Mouse (Mus musculus): ENCODE data around the gene Pnkd.
"Not testable (repeated sequence)": the region's sequence is repeated elsewhere in the genome, so short reads cannot be mapped to it uniquely, and the experiment has no call there.

Gene Pnkd

DNA sequence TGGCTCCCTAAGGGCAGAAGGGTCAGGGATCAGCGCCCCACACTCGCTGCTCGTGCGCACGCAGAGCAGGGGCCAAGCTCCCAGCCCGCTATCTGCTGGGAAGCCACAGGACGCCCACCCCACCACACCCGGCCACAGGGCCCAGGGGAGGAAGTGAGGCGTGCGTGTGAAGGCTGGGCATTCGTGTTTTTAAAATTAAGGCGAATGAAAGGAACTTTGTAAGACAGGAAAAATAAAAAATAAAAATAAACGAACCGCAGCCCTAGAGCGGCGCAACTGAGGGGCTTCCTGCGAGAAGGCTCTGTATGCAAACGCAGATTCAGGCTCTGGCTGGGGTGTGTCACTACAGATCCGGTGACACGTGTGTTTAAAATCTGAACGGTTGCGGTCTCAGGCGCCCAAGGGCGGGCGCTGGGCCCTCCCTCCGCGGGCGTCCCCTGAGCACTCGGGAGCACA lies 105.1 kb downstream of the Pnkd start:
- DNase-seq (ENCODE audit: inconsistent ontology term), result no peak

DNA sequence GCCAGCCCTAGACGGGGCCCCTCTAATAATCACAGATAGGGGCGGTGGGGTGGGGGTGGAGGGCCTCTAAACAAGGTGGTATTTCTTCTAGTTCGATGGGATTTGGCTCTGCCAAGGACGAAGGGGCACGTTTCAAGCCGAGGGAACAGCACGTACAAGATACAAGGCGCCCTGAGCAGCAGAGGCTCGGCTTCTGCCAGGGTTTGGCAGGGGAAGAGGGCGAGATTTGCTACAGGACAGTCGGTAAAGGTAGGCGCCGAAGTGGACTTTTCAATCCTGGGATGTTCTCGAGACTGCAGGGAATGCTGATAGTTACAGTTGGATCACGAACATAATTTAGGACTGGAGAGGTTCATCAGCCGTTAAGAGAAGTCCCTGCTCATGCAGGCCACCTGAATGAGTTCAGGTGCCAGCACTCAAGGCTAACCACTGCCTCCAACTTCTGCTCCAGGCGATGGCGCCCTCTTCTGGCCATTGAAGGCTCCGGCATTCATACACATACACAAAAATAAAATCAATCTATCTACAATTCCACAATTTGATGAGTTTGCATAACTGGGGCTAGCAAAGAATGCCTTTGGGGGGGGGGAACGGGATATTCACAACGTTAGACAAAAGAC lies 105.7 kb downstream of the Pnkd start:
- peak; percentile 67 for DNase-seq (ENCODE audit: inconsistent ontology term)

DNA sequence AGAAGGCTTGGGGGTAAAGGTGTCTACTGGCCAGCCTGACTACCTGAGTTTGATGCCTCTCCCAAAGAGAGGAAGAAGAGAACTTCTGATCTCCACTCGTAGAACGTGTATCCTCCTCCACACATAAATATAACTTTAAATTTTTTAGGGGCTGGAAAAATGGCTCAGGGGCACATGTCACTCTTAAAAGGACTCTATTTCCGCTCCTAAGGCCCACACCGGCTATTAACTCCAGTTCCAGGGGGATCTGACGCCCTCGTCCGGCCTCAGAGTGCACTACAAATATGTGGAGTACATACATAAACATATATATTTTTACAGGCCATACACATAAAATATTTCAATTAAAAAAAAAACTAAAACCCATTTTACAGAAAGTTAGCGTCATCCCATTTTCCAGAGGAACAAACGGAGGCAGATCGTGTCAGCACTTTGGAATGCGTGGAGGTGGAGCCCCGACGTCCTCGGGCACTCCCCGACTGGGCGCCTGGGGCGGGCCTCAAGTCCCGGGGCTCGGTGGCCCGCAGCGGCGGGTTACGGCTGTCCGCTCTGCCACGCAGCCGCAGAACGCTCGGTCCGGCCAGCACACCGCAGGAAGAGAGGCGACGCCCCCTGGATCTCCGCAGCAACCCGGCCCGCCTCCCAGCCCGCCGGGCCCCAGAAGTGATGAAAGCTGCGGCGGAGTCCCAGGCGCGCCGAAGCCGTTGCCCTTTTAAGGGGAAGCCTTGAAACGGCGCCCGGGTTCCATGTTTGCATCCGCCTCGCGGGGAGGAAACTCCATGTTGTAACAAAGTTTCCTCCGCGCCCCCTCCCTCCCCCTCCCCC lies 106.4 kb downstream of the Pnkd start, which contains the start of gene Ctdsp1:
TSS of gene Ctdsp1 (plus strand) at position 586 of the 825 bp plus-strand sequence.
- DNase-seq (ENCODE audit: inconsistent ontology term), result peak; percentile 99

DNA sequence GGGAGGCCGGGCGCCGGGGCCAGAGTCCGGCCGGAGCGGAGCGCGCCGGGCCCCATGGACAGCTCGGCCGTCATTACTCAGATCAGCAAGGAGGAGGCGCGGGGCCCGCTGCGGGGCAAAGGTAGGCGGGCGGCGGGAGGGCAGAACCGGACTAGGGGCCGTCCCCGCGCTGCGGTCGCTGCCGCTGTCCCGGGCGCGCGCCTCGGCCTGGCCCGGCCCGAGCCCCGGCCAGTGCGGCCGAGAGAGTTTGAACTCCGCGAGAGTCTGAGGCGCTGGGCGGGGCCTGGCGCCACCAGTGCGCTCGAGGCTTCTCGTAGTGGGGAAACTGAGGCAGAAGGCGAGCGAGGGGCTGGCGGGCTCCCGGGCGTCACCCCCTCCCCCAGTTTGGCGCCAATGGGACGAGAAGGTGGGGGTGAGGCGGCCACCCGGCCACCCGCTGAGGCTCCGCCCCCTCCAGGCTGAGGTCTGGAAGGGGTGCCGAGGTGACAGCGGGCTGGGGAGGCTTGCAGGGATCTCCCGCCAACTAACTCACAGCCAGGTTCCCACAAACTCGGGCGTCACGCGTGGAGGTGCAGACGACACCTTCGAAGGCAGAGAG lies 107.2 kb downstream of the Pnkd start:
- DNase-seq (ENCODE audit: inconsistent ontology term), result peak; percentile 77

DNA sequence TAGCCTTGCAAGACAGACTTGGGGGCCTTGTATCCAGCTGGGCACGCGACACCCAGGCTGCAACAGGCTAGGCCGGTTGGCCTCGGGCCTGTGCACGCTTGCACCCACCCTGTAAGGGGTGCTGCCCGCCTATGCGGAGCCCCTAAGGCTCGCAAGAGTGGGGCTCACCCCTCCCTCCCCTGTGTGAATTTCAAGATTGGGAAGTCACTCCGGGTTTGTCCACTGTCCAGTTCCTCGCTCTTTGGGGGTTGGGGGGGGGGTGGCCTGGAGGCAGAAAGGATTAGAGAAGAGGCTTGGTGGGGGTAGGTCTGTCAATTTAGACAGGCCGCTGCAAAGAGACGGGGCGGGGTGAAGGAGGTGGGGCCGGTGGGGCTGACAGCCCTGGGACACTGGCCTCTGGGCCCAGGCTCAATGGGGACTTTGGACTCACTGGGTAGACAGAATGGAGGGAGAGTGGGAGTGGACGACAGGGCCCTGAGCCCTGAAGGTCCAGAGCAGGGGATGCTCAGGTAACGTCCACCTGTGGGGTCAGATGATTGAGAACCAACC lies 107.8 kb downstream of the Pnkd start:
- DNase-seq (ENCODE audit: inconsistent ontology term), result peak; percentile 41

DNA sequence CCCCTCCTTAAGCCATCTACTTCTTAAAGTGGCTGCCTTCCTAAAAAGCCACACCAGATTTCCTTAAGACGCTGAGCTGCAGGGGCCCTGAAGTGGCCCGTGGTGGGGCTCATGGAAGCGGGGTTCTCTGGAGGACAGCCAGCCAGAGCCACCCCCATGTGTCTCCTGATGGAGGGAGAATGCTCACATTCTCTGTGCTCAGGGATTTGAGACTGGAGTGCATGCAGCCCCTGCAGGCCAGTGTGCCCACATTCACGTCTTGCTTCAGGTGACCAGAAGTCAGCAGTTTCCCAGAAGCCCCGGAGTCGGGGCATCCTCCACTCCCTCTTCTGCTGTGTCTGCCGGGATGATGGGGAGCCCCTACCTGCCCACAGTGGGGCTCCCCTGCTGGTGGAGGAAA lies 108.3 kb downstream of the Pnkd start:
- DNase-seq (ENCODE audit: inconsistent ontology term), result no peak

DNA sequence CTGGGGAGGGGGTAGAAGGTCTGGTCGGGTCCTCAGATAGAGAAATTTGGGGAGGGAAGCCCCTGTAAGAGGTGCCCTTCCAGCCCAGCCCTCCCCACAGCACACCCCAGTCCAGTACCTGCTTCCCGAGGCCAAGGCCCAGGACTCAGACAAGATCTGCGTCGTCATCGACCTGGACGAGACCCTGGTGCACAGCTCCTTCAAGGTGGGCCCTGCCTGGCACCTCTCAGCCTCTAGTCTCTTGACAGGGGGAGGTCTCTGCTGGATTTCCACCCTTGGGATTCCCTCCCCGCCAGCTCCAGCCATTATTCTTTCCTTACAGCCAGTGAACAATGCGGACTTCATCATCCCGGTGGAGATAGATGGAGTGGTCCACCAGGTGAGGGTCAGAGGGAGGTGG lies 109.0 kb downstream of the Pnkd start:
- no peak for DNase-seq (ENCODE audit: inconsistent ontology term)

DNA sequence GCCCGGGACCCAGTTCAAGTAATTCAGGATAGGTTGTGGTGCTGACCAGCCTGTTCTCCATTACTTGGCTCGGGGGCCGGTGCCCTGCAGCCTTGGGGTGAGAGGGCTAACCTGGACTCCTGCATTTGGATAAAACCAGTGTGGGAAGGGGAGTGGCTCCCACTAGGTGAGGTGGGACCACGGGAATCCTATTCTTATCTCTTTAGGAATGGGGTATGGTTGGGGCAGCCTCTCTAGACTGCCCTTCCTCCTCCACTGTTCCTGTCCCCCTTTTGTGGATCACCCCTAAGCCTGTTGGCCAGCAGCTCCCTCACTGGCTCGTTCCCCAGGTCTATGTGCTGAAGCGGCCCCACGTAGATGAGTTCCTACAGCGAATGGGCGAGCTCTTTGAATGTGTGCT lies 109.6 kb downstream of the Pnkd start:
- DNase-seq (ENCODE audit: inconsistent ontology term), result no peak

DNA sequence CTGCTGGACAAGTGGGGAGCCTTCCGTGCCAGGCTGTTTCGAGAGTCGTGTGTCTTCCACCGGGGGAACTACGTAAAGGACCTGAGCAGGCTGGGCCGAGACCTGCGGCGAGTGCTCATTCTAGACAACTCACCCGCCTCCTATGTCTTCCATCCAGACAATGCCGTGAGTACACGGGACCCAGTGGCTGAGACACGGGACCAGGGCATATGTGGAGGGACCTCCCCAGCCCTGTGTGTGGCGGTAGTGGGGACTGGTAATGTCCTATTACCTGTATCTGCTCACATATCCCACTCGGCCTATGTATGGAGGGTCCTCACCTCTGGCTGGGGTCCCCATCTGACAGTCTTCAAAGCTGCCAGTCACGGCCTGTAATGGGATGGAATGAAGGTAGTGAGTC lies 110.1 kb downstream of the Pnkd start:
- DNase-seq (ENCODE audit: inconsistent ontology term), result no peak

DNA sequence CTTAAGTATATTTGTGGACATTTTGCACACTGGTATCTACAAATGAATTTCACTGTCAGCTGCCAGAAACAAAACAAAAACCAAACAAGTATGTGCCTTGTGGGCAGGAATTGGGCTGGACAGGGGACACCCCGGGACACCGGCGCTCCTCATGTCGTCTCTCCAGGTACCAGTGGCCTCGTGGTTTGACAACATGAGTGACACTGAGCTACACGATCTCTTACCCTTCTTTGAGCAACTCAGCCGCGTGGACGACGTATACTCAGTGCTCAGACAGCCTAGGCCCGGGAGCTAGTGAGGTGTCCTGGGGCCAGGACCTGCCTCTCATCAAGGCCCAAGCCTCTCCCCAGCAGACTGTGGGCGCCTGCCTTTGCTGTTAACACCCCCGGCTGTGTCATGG lies 110.6 kb downstream of the Pnkd start:
- no peak for DNase-seq (ENCODE audit: inconsistent ontology term)

DNA sequence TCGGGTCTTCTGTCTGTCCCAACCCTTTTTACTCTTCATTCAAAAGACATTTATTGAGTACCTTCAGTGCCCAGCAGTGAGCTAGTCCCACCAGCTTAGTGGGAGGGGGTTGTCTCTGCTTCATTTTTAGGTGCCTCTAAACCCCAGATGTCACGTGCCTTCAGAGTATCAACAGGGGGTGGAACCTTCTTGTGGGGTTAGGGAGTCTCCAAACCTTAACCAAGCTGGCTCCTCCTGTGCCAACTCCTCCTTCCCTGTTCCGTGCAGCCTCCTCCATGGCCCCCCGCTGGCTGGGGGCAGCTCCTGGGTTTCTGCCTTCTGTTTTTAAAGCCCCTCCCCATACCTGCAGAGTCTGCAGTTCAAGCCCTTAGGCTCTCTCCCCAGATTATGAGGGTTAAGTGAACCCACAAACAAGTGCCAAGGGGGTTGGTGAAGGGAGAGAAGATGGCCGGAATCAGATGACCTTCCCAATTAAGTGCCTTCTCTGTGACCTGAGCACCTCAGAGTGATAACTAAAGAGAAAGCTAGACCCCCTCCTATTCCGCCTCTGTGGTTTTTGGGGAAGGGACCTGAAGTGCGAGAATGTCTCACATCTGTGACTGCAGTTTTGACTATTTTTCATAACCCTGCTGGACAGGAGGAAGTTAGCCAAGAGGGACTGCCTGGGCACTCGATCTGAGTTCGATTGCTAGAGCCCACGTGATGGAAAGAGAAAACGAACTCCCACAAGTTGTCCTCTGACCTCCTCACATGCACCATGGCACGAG lies 111.9 kb downstream of the Pnkd start:
- not testable (repeated sequence) for DNase-seq (ENCODE audit: inconsistent ontology term)

DNA sequence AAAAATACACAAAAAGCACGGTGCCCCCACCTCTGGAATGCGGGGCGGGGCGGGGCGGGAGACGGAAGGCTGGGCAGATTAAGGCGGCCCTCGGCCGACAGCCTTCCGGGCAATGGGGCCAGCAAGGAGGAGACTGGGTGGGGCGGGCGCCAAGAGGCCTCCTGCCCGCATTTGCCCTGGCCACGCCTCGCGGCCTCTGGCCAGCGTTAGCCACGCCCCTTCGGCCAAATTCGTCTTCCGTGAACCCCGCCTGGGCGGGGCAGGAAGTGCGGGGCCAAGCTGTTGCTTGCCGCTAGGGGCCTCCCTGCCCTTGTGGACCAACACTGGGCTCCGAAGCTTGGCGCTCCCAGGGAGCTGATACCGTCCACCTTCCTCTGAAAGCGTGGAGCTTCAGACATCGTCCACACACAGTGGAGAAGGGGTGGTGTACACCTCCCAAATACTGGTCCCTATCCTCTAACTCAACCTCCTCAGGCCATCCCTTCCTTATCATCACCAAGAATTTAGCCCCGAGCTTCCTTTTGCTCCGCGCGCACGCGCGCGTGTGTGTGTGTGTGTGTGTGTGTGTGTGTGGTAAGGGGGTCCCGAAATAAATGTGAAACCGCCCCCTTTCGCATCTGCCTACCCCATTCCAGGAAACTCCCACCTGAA lies 112.7 kb downstream of the Pnkd start:
- peak; percentile 99 for DNase-seq (ENCODE audit: inconsistent ontology term)

DNA sequence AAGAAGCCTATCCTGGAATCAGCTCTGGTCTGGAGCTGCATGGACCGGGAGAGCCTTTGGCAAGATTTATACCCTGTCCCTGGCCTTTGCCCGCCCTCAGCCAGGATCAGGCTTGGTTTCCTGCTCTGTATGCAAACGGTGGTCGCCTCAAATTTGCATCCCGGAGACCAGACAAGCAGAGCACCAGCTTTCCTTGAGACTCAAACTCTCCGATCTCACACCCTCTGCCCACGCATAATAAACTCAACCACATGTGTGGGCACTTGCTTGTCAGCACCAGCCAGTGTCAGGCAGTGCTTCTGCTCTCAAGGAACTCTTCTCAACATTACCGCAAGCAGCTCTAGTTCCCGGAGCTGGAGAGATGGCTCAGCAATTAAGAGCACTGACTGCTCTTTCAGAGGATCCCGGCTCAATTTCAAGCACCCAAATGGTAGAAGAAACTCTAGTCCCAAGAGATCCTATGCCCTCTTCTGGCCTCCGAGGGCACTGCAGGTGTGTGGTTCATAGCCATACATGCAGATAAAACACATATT lies 113.3 kb downstream of the Pnkd start:
- peak; percentile 55 for DNase-seq (ENCODE audit: inconsistent ontology term)

DNA sequence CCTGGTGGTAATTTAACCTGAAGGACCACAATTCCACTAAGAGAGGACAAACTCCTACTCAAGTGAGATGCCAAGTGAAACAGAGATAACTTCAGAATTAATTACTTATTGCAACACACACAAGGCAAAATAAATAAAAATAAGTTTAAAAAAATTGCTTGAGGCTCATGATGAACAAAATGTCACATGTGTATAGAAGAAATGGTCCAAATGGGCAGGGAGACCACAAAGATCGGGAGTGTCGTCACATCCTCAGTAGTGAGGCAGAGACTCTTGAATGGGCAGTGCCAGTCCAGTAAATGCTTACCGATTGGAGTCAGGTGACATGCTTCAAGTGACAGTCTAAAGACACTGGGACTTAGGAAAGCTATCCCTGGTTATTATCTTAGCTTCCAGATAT lies 115.8 kb downstream of the Pnkd start:
- no peak for DNase-seq (ENCODE audit: inconsistent ontology term)

DNA sequence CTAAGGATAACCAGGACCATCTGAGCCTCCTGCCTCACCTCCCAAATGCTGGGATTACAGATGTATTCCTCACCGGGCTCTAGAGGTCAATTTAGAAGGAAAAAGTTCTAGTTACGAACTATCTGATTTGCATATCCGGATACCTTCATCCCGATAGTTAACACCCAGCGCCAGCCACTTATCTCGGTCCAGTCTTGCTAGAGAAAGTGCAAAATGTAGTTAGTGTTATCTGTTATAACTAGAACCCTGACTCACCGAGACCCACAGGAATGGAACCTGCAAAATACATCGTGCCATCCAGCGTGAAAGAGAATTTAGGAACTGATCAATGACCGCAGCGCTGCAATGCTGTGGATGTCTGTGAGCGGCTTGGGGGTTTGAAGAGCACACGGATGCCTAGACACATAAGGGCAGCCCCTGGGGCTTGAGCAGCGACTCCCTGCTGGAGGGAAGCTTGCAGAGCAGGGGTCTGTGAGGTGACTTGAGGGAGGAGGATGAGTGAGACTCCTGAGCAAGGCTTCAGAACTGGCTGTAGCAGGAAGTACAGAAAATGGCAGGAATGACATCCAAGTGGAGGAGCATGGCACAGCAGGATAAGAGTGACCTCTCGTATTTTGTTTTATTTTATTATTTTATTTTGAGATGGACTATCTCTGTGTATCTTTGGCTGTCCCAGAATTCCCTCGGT lies 116.4 kb downstream of the Pnkd start:
- no peak for DNase-seq (ENCODE audit: inconsistent ontology term)
